Mouse (Mus musculus) hindbrain, embryonic 12.5 days (tissue): ENCODE measurements around the gene Aqp5. TPM values are rescaled to one million over a fixed set of nuclear protein-coding genes. Genes with fewer than 3 reads are reported as not detected.

ENCODE experiments used
- ATAC-seq: fragments of 200-750 bp; cut with Nextera tagmentation; 2 replicates; pipeline ENCODE4 v1.8.0; 2017; ENCODE audit warnings: moderate TSS enrichment; ENCODE audit not compliant: low FRiP score
- H3K27ac ChIP-seq: fragments of 300-500 bp; sonication (generic); 2 replicates; pipeline ENCODE4 v1.5.1; 2016; ENCODE audit warnings: mild to moderate bottlenecking
- H3K27me3 ChIP-seq: fragments of 300-500 bp; sonication (generic); 2 replicates; pipeline ENCODE4 v1.6.1; 2016; ENCODE audit warnings: mild to moderate bottlenecking
- H3K36me3 ChIP-seq: fragments of 300-500 bp; sonication (generic); 2 replicates; pipeline ENCODE4 v1.6.1; 2016; ENCODE audit warnings: mild to moderate bottlenecking
- H3K4me1 ChIP-seq: fragments of 300-500 bp; sonication (generic); 2 replicates; pipeline ENCODE4 v1.6.1; 2016
- H3K4me2 ChIP-seq: fragments of 300-500 bp; sonication (generic); replicated peaks from 2 replicates; pipeline ENCODE4 v1.6.1; 2016; ENCODE audit warnings: mild to moderate bottlenecking
- H3K4me3 ChIP-seq: fragments of 300-500 bp; sonication (generic); 2 replicates; pipeline ENCODE4 v1.5.1; 2016; ENCODE audit warnings: mild to moderate bottlenecking
- H3K9ac ChIP-seq: fragments of 300-500 bp; sonication (generic); 2 replicates; pipeline ENCODE4 v1.6.1; 2016; ENCODE audit warnings: mild to moderate bottlenecking, moderate library complexity
- H3K9me3 ChIP-seq: fragments of 300-500 bp; sonication (generic); replicated peaks from 2 replicates; pipeline ENCODE4 v1.6.1; 2016; ENCODE audit warnings: mild to moderate bottlenecking
- WGBS: fragments of 180-500 bp; shearing (Covaris S2); methylation state at CpG from one replicate; pipeline ENCODE4 v1.1.7; 2016; 5-methylcytosine and 5-hydroxymethylcytosine counted together
- polyA plus RNA-seq: library from polyadenylated mRNA; unstranded; fragments of >200 nt; fragmentation: Nextera tagmentation; extraction: Ambion mirVana; gene quantifications from 2 replicates; pipeline ENCODE4 v1.2.1, GENCODE M21; 2016

Aqp5 gene
- polyA plus RNA-seq, 1 experiment from 2014 or later, result 2.4 TPM

DNA sequence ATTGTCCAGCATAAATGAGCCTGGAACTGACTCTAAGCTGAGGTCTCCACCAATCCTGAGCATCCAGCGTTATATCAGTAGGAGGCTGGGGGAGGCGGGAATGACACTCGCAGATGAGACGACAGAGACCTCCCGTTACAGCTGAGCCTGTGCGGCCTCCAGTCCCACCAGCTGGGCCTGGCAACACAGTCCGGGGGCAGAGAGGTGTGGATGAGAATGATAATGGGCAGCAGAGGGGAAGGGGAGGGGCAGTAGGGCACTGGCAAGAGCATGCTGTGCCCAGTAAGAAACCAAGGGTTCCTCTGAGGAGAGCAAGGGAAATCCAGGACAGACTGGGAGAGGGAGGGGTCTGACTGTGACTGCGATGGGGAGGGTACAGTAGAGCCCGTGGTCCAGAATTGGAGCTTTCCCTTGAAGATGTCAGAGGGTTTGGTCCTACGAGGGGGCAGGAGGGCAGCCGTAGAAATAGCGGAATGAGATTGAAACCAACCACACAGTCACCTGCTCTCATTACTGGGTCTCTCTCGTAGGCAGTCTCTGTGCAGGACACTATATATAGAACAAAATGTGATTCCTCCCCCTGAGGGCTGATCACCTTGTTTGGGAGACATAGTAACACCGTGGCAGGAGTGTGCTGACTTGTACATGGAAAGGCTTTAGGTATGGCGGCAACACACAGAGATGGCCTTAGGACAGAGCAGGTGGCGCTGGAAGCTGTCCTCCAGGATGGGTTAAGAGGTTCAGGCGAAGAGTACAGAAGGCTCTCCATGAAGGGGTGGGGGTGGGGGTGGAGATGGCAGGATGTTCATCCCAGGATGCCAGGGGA lies 8.9 kb downstream of the Aqp5 start:
- H3K36me3 ChIP-seq, result no peaks in the 10 kb centered on the region
- WGBS, result 40% methylated on average over 17 of the region's 17 CpGs
- H3K27ac ChIP-seq, result peak overlapping the region; percentile 67
- H3K9ac ChIP-seq, result no peak overlapping the region
- no peaks in the 10 kb centered on the region for H3K9me3 ChIP-seq
- peak; percentile 44; the same call in 1 of the 2 replicates for ATAC-seq
- H3K4me3 ChIP-seq, result no peak overlapping the region
- peaks cover 56% of the 10 kb centered on the region for H3K4me1 ChIP-seq
- H3K4me2 ChIP-seq, result no peak overlapping the region; the same call in 1 of the 2 replicates
- peaks cover 31% of the 10 kb centered on the region for H3K27me3 ChIP-seq

DNA sequence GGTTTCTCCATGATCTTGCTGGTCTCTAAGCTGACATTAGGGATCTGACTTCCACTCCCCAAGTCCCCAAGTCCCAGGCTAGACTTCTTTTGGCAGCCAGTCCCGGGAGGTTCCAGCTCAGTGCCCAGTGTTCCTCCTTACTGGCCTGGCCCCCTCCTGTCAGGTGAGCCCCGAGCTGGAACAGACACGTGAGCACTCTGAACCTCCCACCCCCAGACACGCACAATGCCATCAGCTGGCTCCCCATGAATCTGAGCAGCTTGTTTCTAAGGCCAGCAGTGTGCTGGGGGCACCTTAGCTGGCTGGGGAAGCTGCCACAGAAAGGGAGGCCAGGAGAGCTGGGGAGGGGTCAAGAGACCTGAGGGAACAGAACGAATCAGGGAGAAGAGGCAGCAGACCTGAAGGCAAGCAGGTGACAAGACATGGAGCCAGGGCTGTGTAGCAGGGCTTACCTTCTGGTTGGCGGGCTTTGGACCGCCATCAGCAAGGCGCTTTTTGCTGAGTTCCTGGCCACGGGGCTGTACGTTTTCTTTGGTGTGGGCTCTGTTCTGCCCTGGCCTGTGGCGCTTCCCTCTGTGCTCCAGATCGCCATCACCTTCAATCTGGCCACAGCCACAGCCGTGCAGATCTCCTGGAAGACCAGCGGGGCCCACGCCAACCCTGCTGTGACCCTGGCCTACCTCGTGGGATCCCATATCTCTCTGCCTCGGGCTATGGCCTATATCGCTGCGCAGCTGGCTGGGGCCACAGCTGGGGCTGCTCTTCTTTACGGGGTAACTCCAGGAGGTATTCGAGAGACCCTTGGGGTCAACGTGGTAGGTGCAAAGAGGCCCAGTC lies 10.6 kb downstream of the Aqp5 start, which contains the start of gene Aqp6:
Gene Aqp6, plus strand, starts transcription at position 415 of the 837 bp plus-strand sequence.
- H3K27me3 ChIP-seq, result peaks cover 24% of the 10 kb centered on the region
- H3K9me3 ChIP-seq, result no peaks in the 10 kb centered on the region
- H3K4me2 ChIP-seq, result peak within 1 kb of the TSS; percentile 15
- H3K9ac ChIP-seq, result peak within 1 kb of the TSS; percentile 38; the same call in 1 of the 2 replicates
- H3K4me3 ChIP-seq, result no peak within 1 kb of the TSS
- 44% methylated on average over 22 of the region's 22 CpGs for WGBS
- H3K4me1 ChIP-seq, result peaks cover 69% of the 10 kb centered on the region
- H3K27ac ChIP-seq, result peak within 1 kb of the TSS; percentile 76
- peak; percentile 10; the same call in 1 of the 2 replicates for ATAC-seq
- no peaks in the 10 kb centered on the region for H3K36me3 ChIP-seq

DNA sequence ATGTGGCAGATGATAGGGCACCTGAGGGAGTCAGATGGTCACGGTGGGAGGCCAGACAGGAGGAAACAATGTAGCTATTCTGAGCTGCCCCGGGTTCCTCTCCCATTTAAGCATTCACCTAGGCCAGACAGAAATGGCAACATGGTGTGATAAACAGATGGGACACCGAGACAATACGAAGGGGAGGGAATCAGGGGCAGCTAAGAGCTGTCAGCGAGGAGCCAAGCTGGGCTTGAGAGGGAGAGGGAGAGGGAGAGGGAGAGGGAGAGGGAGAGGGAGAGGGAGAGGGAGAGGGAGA lies 11.2 kb downstream of the Aqp5 start:
- Histone ChIP-seq H3K4me2 (peak overlapping the region; percentile 15; the same call in 1 of the 2 replicates), H3K36me3 (no peaks in the 10 kb centered on the region), H3K4me1 (peaks cover 71% of the 10 kb centered on the region), H3K4me3 (no peak overlapping the region), H3K9ac (peak overlapping the region; percentile 38; the same call in 1 of the 2 replicates), H3K27ac (peak overlapping the region; percentile 73), H3K9me3 (no peaks in the 10 kb centered on the region), H3K27me3 (peaks cover 24% of the 10 kb centered on the region)
- peak; percentile 17; the same call in 1 of the 2 replicates for ATAC-seq
- WGBS, result 9% methylated on average over 5 of the region's 5 CpGs

DNA sequence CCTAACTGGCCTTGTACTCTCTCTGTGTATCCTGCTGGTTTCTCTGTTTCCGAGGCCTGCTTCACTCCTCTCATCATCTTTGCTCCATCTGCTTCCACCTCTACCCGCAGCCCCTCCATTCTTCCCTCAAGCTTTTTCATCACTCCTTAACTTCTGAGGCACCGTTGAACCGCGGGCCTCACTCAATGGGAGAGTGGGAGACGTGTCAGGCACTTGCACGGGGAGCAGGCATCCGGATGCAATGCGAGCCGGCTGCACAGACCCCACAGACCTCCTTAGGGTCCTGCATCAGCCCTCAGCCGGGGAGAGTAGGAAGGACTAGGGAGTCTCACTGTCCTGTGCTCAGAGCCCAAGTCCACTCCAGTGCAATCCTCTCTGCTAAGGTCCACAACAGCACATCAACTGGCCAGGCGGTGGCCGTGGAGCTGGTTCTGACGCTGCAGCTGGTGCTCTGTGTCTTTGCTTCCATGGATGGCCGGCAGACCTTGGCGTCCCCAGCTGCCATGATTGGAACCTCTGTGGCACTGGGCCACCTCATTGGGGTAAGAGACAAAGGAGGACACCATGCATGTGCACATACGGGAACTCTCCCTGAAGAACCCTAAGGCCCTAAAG lies 11.7 kb downstream of the Aqp5 start:
- H3K27me3 ChIP-seq, result peaks cover 24% of the 10 kb centered on the region
- no peaks in the 10 kb centered on the region for H3K9me3 ChIP-seq
- 55% methylated on average over 17 of the region's 17 CpGs for WGBS
- no peak for ATAC-seq
- no peak overlapping the region for H3K4me3 ChIP-seq
- H3K27ac ChIP-seq, result peak overlapping the region; percentile 76
- peaks cover 70% of the 10 kb centered on the region for H3K4me1 ChIP-seq
- no peak overlapping the region for H3K9ac ChIP-seq
- H3K36me3 ChIP-seq, result no peaks in the 10 kb centered on the region
- H3K4me2 ChIP-seq, result no peak overlapping the region; the same call in 1 of the 2 replicates

DNA sequence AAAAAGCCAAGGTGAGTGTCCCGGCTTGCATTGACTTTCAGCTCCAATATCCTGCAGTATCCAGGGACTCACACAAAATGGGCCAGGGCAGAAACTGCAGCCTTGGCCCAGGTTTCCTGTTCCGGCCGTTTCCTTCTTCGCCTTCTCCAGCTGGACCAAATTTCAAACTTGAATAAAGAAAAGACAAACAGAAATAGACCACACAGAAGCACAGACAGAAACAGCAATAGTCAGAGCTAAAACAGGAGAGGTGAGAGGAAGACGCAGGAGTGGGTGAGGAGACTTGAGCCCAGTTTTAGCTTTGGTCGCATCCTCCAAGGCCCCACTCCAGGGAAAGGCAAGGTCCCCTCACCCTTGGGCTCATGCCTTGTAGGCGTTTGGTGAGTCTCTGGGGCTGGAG lies 12.6 kb downstream of the Aqp5 start:
- Histone ChIP-seq H3K4me2 (no peak overlapping the region), H3K4me1 (peaks cover 72% of the 10 kb centered on the region), H3K9ac (no peak overlapping the region), H3K9me3 (no peaks in the 10 kb centered on the region), H3K27me3 (peaks cover 19% of the 10 kb centered on the region), H3K27ac (0 out of 2 replicates have a peak overlapping the region, but pooled peaks have one; percentile 57), H3K4me3 (no peak overlapping the region), H3K36me3 (no peaks in the 10 kb centered on the region)
- 82% methylated on average over 7 of the region's 7 CpGs for WGBS
- ATAC-seq, result no peak

DNA sequence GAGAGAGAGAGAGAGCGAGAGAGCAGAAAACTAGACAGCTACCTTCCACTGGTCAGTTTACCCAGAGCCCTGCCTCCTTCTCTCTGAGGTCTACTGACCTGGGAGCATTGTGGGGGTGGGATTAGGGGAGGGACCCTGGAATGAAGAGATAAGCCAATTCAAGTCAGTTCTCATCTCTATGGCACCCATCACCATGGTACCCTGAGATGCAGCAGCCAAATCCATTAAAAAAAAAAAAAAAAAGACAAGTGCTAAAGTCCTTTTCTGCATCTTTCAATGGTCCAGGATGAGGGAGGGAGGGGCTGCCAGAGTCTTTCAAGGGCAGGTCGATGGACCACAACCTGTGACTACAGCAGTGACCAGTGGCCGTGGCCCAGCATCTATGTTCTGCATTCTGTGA lies 15.0 kb downstream of the Aqp5 start:
- no peak for ATAC-seq
- no peaks in the 10 kb centered on the region for H3K36me3 ChIP-seq
- no peak overlapping the region for H3K4me3 ChIP-seq
- H3K4me2 ChIP-seq, result no peak overlapping the region
- WGBS, result 56% methylated on average over 2 of the region's 3 CpGs
- H3K9ac ChIP-seq, result no peak overlapping the region
- H3K27me3 ChIP-seq, result peaks cover 17% of the 10 kb centered on the region
- no peak overlapping the region for H3K27ac ChIP-seq
- H3K9me3 ChIP-seq, result no peaks in the 10 kb centered on the region
- H3K4me1 ChIP-seq, result peaks cover 67% of the 10 kb centered on the region

DNA sequence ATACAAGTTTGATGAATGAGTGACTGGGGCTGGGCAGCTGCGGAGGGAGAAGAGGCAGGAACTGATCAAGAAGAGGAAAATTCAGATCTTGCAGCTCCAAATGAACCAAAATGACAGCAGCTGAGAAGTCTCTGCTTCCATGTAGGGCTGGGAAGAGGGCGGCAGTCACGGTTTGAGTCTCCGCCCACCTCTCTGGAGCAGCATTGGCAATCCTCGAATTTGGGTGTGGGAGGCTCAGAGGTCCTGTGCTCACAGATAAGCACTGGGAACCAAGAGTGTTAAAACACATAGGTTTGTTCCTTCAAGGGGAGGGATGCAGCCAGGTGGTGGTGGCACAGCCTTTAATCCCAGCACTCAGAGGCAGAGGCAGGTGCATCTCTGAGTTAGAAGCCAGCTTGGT lies 15.9 kb downstream of the Aqp5 start:
- Histone ChIP-seq H3K9me3 (no peaks in the 10 kb centered on the region), H3K36me3 (no peaks in the 10 kb centered on the region), H3K27ac (no peak overlapping the region), H3K9ac (no peak overlapping the region), H3K27me3 (peaks cover 12% of the 10 kb centered on the region; the same call in 1 of the 2 replicates), H3K4me1 (peaks cover 65% of the 10 kb centered on the region), H3K4me2 (no peak overlapping the region), H3K4me3 (no peak overlapping the region)
- no peak for ATAC-seq
- whole genome bisulfite sequencing, result 28% methylated on average over 5 of the region's 5 CpGs

DNA sequence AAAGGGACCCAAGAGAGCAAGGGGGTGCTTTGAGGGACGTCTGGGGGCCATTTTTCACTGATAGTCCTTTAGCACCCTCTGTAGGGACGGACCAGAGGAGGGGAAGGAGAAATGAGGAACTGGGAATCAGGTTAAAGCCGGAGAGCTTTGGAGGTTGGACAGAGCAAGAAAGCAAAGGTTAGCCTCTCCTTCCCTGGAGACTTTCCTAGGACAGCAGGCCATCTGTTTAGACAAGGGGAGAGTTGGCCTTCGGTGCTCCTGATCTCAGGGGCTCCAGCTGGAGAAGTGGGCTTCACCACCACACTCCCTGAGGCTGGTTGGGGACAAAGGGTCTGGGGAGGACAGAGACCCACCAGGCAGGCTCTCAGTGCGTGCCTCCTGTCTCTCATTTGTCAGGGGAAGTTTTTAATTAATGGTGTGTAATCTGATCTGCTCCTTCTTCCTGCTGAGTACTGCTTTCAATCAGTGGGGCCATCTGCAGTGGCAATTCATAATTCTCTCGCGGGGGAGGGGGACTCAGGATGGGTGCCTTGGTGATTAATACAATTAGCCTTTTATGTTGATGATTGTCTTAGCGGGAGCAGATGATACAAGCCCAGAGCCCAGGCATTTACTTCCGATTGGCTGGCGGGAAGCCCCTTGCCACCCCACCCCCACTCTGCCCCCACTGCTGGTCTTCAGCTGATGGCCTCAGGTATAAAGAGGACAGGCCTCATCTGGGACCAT lies 17.0 kb downstream of the Aqp5 start:
- Histone ChIP-seq H3K9me3 (0 out of 2 replicates have a peak, but pooled peaks cover 2% of the 10 kb centered on the region), H3K4me2 (no peak overlapping the region), H3K27ac (peak overlapping the region; percentile 62), H3K9ac (no peak overlapping the region; the same call in 1 of the 2 replicates), H3K4me3 (no peak overlapping the region), H3K36me3 (no peaks in the 10 kb centered on the region), H3K27me3 (peaks cover 15% of the 10 kb centered on the region; the same call in 1 of the 2 replicates), H3K4me1 (peaks cover 59% of the 10 kb centered on the region)
- peak; percentile 83 for ATAC-seq
- 13% methylated on average over 10 of the region's 10 CpGs for WGBS

DNA sequence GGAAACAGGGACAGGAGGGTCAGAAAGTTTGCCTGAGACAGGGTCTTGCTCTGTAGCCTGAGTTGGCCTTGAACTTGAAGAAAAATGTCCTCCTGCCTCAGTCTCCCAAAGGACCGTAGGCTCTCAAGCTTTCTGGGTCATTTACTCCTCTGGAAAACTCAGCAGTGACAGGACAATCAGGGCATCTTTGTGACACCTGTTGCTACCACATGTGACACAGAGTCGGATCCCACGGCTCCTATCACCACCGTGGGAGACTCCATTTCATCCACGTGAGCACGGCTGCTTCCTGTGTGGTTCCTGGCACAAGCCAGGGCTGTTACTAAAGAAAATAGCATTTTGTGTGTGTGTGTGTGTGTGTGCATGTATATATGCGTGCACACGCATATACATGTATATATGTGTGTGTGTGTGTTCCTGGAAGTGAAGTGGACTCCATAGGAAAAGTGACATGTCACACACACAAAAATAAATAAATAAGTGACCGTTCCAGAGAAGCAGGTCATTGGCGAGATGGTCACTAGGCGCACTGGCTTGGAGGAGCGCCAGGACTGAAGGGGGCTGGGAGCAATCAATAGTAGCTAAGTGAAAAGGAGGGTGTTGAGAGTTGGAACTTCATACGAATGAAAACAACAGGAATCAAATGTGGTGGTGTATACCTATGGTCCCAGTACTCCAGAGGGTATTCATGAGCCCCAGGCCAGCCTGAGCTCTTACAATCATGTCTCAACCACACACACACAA lies 18.0 kb downstream of the Aqp5 start:
- H3K9ac ChIP-seq, result no peak overlapping the region
- peaks cover 56% of the 10 kb centered on the region for H3K4me1 ChIP-seq
- H3K4me2 ChIP-seq, result no peak overlapping the region
- 0 out of 2 replicates have a peak, but pooled peaks cover 3% of the 10 kb centered on the region for H3K9me3 ChIP-seq
- H3K27me3 ChIP-seq, result peaks cover 16% of the 10 kb centered on the region
- no peak overlapping the region for H3K4me3 ChIP-seq
- WGBS, result 80% methylated on average over 13 of the region's 13 CpGs
- peak overlapping the region; percentile 57 for H3K27ac ChIP-seq
- no peak for ATAC-seq
- no peaks in the 10 kb centered on the region for H3K36me3 ChIP-seq

DNA sequence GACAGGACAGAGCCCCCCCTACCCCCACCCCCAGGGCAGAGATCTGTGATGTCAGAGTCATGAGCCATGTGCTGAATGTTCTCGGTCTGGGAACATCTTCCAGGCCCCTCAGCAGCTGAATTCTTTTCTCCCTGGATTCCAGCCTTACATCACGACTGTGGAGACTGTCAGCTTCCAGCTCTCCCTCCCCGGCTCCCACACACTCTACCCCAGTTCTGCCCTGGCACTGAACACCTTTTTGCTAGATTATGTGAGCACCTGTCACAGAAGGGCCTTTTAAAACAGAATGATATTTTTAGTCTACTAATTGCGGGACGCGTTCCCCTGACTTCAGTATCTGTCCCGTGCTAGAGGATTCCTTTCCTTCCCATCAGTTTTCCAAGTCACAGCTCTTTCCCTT lies 21.0 kb downstream of the Aqp5 start:
- Histone ChIP-seq H3K27ac (no peak overlapping the region), H3K4me2 (no peak overlapping the region), H3K9ac (no peak overlapping the region), H3K9me3 (0 out of 2 replicates have a peak, but pooled peaks cover 3% of the 10 kb centered on the region), H3K27me3 (peaks cover 15% of the 10 kb centered on the region), H3K36me3 (no peaks in the 10 kb centered on the region), H3K4me3 (no peak overlapping the region), H3K4me1 (peaks cover 49% of the 10 kb centered on the region)
- 67% methylated on average over 7 of the region's 7 CpGs for WGBS
- no peak for ATAC-seq

DNA sequence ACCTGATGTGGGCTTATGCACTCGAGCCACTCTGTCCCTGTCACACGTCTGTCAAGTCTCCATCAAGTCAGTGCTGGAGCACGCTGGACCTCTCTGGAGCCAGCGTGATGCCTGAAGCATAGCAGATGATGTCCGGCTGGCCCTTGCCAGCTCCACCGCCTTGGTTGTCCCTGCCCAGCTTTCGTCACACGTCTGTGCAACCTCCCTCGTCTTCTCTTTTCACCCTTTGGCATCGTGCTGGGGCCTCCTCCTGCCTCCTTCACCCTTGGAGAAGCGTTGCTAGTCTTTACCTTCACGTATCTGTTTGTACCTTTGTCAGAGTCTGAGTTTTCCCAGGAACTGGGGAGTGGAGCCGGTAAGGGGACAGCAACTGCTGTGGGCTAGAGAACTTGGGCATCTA lies 23.7 kb downstream of the Aqp5 start:
- Histone ChIP-seq H3K9me3 (0 out of 2 replicates have a peak, but pooled peaks cover 3% of the 10 kb centered on the region), H3K36me3 (no peaks in the 10 kb centered on the region), H3K4me2 (no peak overlapping the region), H3K27ac (no peak overlapping the region), H3K4me1 (peaks cover 23% of the 10 kb centered on the region), H3K4me3 (no peak overlapping the region), H3K27me3 (peaks cover 11% of the 10 kb centered on the region; the same call in 1 of the 2 replicates), H3K9ac (no peak overlapping the region)
- no peak for ATAC-seq
- WGBS, result 72% methylated on average over 13 of the region's 13 CpGs
